Mouse (Mus musculus): Measurements from ENCODE around the gene Dlx5. TPM values are rescaled to one million over a fixed set of nuclear protein-coding genes. Genes with fewer than 3 reads are reported as not detected.

Dlx5 gene
- polyA plus RNA-seq (2016; fragmentation: Nextera tagmentation; extraction: Ambion mirVana) = 10.7 and 19.2 TPM in 2 replicates

- H3K4me3 ChIP-seq = peak within 1 kb of the TSS; percentile 40
- H3K36me3 ChIP-seq = no peaks in the 10 kb centered on the region
- no peak within 1 kb of the TSS; the same call in 1 of the 2 replicates for H3K27ac ChIP-seq
- peak within 1 kb of the TSS; percentile 57 for H3K4me2 ChIP-seq (replicated peaks)
- peak within 1 kb of the TSS; percentile 39 for H3K9ac ChIP-seq
- peaks cover 79% of the 10 kb centered on the region for H3K27me3 ChIP-seq
- H3K9me3 ChIP-seq (replicated peaks) = no peaks in the 10 kb centered on the region
- ATAC-seq (ENCODE audit: low FRiP score) = peak; percentile 57
- H3K4me1 ChIP-seq = peaks cover 20% of the 10 kb centered on the region
- WGBS = under 1% methylated on average over 32 of the region's 42 CpGs
These were observed at the start of gene Dlx5 for GRCm38 (mm10) chr6:6881638-6882190. Gene Dlx5, minus strand, starts transcription at chr6:6882085.

GRCm38 (mm10) chr6:6931507-6931906 lies 49.6 kb upstream of the Dlx5 start:
- 89% methylated on average over 4 of the region's 4 CpGs for WGBS
- Histone ChIP-seq H3K4me3 (no peak overlapping the region), H3K36me3 (no peaks in the 10 kb centered on the region), H3K27ac (no peak overlapping the region), H3K27me3 (no peaks in the 10 kb centered on the region), H3K9ac (no peak overlapping the region), H3K4me1 (no peaks in the 10 kb centered on the region), H3K4me2 (replicated peaks) (no peak overlapping the region), H3K9me3 (replicated peaks) (no peaks in the 10 kb centered on the region)
- no peak for ATAC-seq (ENCODE audit: low FRiP score)

GRCm38 (mm10) chr6:6930831-6931230 lies 48.9 kb upstream of the Dlx5 start:
- no peaks in the 10 kb centered on the region for H3K4me1 ChIP-seq
- 85% methylated on average over 4 of the region's 4 CpGs for WGBS
- no peaks in the 10 kb centered on the region for H3K9me3 ChIP-seq (replicated peaks)
- H3K9ac ChIP-seq = no peak overlapping the region
- H3K36me3 ChIP-seq = no peaks in the 10 kb centered on the region
- no peak for ATAC-seq (ENCODE audit: low FRiP score)
- no peaks in the 10 kb centered on the region for H3K27me3 ChIP-seq
- H3K4me3 ChIP-seq = no peak overlapping the region
- no peak overlapping the region for H3K4me2 ChIP-seq (replicated peaks)
- H3K27ac ChIP-seq = no peak overlapping the region

GRCm38 (mm10) chr6:6925264-6925663 lies 43.4 kb upstream of the Dlx5 start:
- Histone ChIP-seq H3K27me3 (no peaks in the 10 kb centered on the region), H3K4me1 (no peaks in the 10 kb centered on the region), H3K27ac (no peak overlapping the region), H3K4me3 (no peak overlapping the region), H3K9me3 (replicated peaks) (no peaks in the 10 kb centered on the region), H3K36me3 (no peaks in the 10 kb centered on the region), H3K9ac (no peak overlapping the region), H3K4me2 (replicated peaks) (no peak overlapping the region)
- WGBS = 56% methylated on average over 1 of the region's 1 CpGs
- no peak for ATAC-seq (ENCODE audit: low FRiP score)

- H3K4me3 ChIP-seq = no peak overlapping the region
- no peak for ATAC-seq (ENCODE audit: low FRiP score)
- H3K4me2 ChIP-seq (replicated peaks) = no peak overlapping the region
- H3K9me3 ChIP-seq (replicated peaks) = no peaks in the 10 kb centered on the region
- H3K36me3 ChIP-seq = no peaks in the 10 kb centered on the region
- H3K9ac ChIP-seq = no peak overlapping the region
- no peak overlapping the region for H3K27ac ChIP-seq
- no peaks in the 10 kb centered on the region for H3K27me3 ChIP-seq
- 94% methylated on average over 4 of the region's 4 CpGs for WGBS
- no peaks in the 10 kb centered on the region for H3K4me1 ChIP-seq
These were observed 35.4 kb upstream of the Dlx5 start for GRCm38 (mm10) chr6:6917334-6917733.

GRCm38 (mm10) chr6:6915526-6915915 lies 33.6 kb upstream of the Dlx5 start:
- Histone ChIP-seq H3K4me3 (no peak overlapping the region), H3K36me3 (no peaks in the 10 kb centered on the region), H3K4me2 (replicated peaks) (no peak overlapping the region), H3K4me1 (no peaks in the 10 kb centered on the region), H3K27ac (no peak overlapping the region), H3K9me3 (replicated peaks) (no peaks in the 10 kb centered on the region), H3K9ac (no peak overlapping the region), H3K27me3 (no peaks in the 10 kb centered on the region)
- ATAC-seq (ENCODE audit: low FRiP score) = no peak
- WGBS = 56% methylated on average over 9 of the region's 9 CpGs

GRCm38 (mm10) chr6:6914849-6915525 lies 33.1 kb upstream of the Dlx5 start:
- no peak overlapping the region for H3K4me3 ChIP-seq
- WGBS = 39% methylated on average over 5 of the region's 5 CpGs
- H3K9me3 ChIP-seq (replicated peaks) = no peaks in the 10 kb centered on the region
- H3K27me3 ChIP-seq = no peaks in the 10 kb centered on the region
- no peak overlapping the region for H3K27ac ChIP-seq
- H3K9ac ChIP-seq = no peak overlapping the region
- no peak overlapping the region for H3K4me2 ChIP-seq (replicated peaks)
- H3K4me1 ChIP-seq = no peaks in the 10 kb centered on the region
- no peaks in the 10 kb centered on the region for H3K36me3 ChIP-seq
- peak; percentile 56; the same call in 1 of the 2 replicates for ATAC-seq (ENCODE audit: low FRiP score)

- no peak for ATAC-seq (ENCODE audit: low FRiP score)
- H3K9me3 ChIP-seq (replicated peaks) = no peaks in the 10 kb centered on the region
- no peak overlapping the region for H3K4me3 ChIP-seq
- no peaks in the 10 kb centered on the region for H3K27me3 ChIP-seq
- H3K9ac ChIP-seq = no peak overlapping the region
- no peak overlapping the region for H3K27ac ChIP-seq
- H3K4me2 ChIP-seq (replicated peaks) = no peak overlapping the region
- WGBS = 81% methylated on average over 1 of the region's 1 CpGs
- H3K36me3 ChIP-seq = no peaks in the 10 kb centered on the region
- no peaks in the 10 kb centered on the region for H3K4me1 ChIP-seq
These were observed 32.4 kb upstream of the Dlx5 start for GRCm38 (mm10) chr6:6914304-6914703.

- WGBS = 85% methylated on average over 8 of the region's 8 CpGs
- Histone ChIP-seq H3K9ac (no peak overlapping the region), H3K4me3 (no peak overlapping the region), H3K27ac (no peak overlapping the region), H3K27me3 (no peaks in the 10 kb centered on the region), H3K36me3 (no peaks in the 10 kb centered on the region), H3K4me1 (no peaks in the 10 kb centered on the region), H3K9me3 (replicated peaks) (no peaks in the 10 kb centered on the region), H3K4me2 (replicated peaks) (no peak overlapping the region)
- no peak for ATAC-seq (ENCODE audit: low FRiP score)
These were observed 27.7 kb upstream of the Dlx5 start for GRCm38 (mm10) chr6:6909586-6909985.

- Histone ChIP-seq H3K9me3 (replicated peaks) (no peaks in the 10 kb centered on the region), H3K4me2 (replicated peaks) (no peak overlapping the region), H3K36me3 (no peaks in the 10 kb centered on the region), H3K4me3 (no peak overlapping the region), H3K27me3 (peaks cover 6% of the 10 kb centered on the region), H3K4me1 (no peaks in the 10 kb centered on the region), H3K9ac (no peak overlapping the region), H3K27ac (no peak overlapping the region)
- ATAC-seq (ENCODE audit: low FRiP score) = no peak
- 72% methylated on average over 6 of the region's 6 CpGs for WGBS
These were observed 8.2 kb upstream of the Dlx5 start for GRCm38 (mm10) chr6:6890047-6890446.

- Histone ChIP-seq H3K9me3 (replicated peaks) (no peaks in the 10 kb centered on the region), H3K9ac (no peak overlapping the region), H3K4me3 (no peak overlapping the region), H3K27ac (no peak overlapping the region), H3K4me1 (peaks cover 6% of the 10 kb centered on the region), H3K4me2 (replicated peaks) (no peak overlapping the region), H3K27me3 (peaks cover 42% of the 10 kb centered on the region), H3K36me3 (no peaks in the 10 kb centered on the region)
- 86% methylated on average over 3 of the region's 3 CpGs for WGBS
- ATAC-seq (ENCODE audit: low FRiP score) = no peak
These were observed 4.3 kb upstream of the Dlx5 start for GRCm38 (mm10) chr6:6886225-6886624.

GRCm38 (mm10) chr6:6884897-6885296 lies 3.0 kb upstream of the Dlx5 start:
- Histone ChIP-seq H3K36me3 (no peaks in the 10 kb centered on the region), H3K4me2 (replicated peaks) (no peak overlapping the region), H3K9me3 (replicated peaks) (no peaks in the 10 kb centered on the region), H3K27ac (no peak overlapping the region), H3K4me3 (no peak overlapping the region), H3K27me3 (peaks cover 54% of the 10 kb centered on the region), H3K9ac (no peak overlapping the region), H3K4me1 (peaks cover 14% of the 10 kb centered on the region)
- 2% methylated on average over 12 of the region's 12 CpGs for WGBS
- ATAC-seq (ENCODE audit: low FRiP score) = no peak

GRCm38 (mm10) chr6:6882266-6882797 lies 447 bp upstream of the Dlx5 start:
- H3K27me3 ChIP-seq = peaks cover 73% of the 10 kb centered on the region
- no peaks in the 10 kb centered on the region for H3K36me3 ChIP-seq
- H3K4me1 ChIP-seq = peaks cover 20% of the 10 kb centered on the region
- 5% methylated on average over 10 of the region's 11 CpGs for WGBS
- peak overlapping the region; percentile 57 for H3K4me2 ChIP-seq (replicated peaks)
- no peak overlapping the region for H3K27ac ChIP-seq
- no peaks in the 10 kb centered on the region for H3K9me3 ChIP-seq (replicated peaks)
- no peak for ATAC-seq (ENCODE audit: low FRiP score)
- H3K4me3 ChIP-seq = peak overlapping the region; percentile 40; the same call in 1 of the 2 replicates
- no peak overlapping the region; the same call in 1 of the 2 replicates for H3K9ac ChIP-seq
